Comparison of ENCODE assay signal across 8 mouse cellular contexts in the genomic region with DNA sequence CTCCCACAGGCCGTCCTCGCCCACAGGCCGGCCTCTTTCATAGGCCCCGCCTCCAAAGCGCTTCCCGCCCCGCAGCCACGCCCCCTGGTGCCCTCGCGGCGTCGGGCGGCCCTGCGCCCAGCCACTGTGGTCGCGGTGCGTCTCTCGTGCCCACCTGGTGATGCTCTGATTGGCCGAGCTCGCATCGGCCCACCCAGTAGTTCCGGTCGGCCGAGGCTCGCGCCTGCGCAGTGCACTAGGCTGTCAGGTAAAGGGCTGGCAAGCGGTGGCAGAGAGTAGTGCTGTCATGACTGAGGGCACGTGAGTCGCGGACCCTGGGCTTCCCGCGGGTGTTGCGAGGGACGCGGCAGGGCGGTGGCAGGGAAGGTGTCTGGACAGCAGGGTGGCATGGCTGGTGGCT. TPM values are rescaled to one million over a fixed set of nuclear protein-coding genes. Genes with fewer than 3 reads are reported as not detected.
DNase-seq lines count a peak whose midpoint lies in the region; ATAC-seq and TF ChIP-seq lines count a peak whose summit lies in the region.

Gene Lss (plus strand): TSS at position 214 of the 400 bp plus-strand sequence.

- peak within 1 kb of the TSS; percentile 77 for H3K4me3 ChIP-seq in embryonic facial prominence, embryonic 14.5 days (ENCODE audit: low read depth, low read length)
- H3K4me3 ChIP-seq in heart, adult 2 months, result peak within 1 kb of the TSS; percentile 68
- H3K4me3 ChIP-seq in limb, embryonic 13.5 days, result peak within 1 kb of the TSS; percentile 68
- H3K4me3 ChIP-seq in midbrain, embryonic 16.5 days (ENCODE audit: low read depth, low read length), result peak within 1 kb of the TSS; percentile 79

- H3K4me2 ChIP-seq in embryonic facial prominence, embryonic 14.5 days (ENCODE audit: low read depth, low read length), result peak within 1 kb of the TSS; percentile 90
- peak within 1 kb of the TSS; percentile 93 for H3K4me2 ChIP-seq in limb, embryonic 13.5 days (replicated peaks)
- H3K4me2 ChIP-seq in midbrain, embryonic 16.5 days (ENCODE audit: low read length), result peak within 1 kb of the TSS; percentile 86

- DNase-seq in 3T3-L1 (ENCODE audit: low read depth, low spot score), result peak; percentile 93
- DNase-seq in adrenal gland, postnatal 4 days (ENCODE audit: low spot score in 2 of 2), result peak; percentile 90 to 92
- DNase-seq in embryonic facial prominence, embryonic 14.5 days (ENCODE audit: low spot score), result peak; percentile 98
- peak; percentile 93 to 96 for DNase-seq in heart, adult 2 months
- peak; percentile 97 to 98 for DNase-seq in kidney, adult 8-10 months
- peak; percentile 87 to 95 for DNase-seq in spleen, postnatal 10 days (ENCODE audit: low spot score in 2 of 2)

- peaks cover 30% of the 10 kb centered on the region for H3K36me3 ChIP-seq in embryonic facial prominence, embryonic 14.5 days (ENCODE audit: control insufficient read depth, insufficient read depth, low read length)
- H3K36me3 ChIP-seq in heart, adult 2 months (ENCODE audit: control insufficient read depth, insufficient read depth, low read length), result no peaks in the 10 kb centered on the region
- peaks cover 32% of the 10 kb centered on the region for H3K36me3 ChIP-seq in limb, embryonic 13.5 days
- peaks cover 9% of the 10 kb centered on the region for H3K36me3 ChIP-seq in midbrain, embryonic 16.5 days (ENCODE audit: control insufficient read depth, insufficient read depth, low read length)

- no peaks in the 10 kb centered on the region for H3K9me3 ChIP-seq in embryonic facial prominence, embryonic 14.5 days (ENCODE audit: control insufficient read depth, low read length)
- no peaks in the 10 kb centered on the region for H3K9me3 ChIP-seq in limb, embryonic 13.5 days
- no peaks in the 10 kb centered on the region for H3K9me3 ChIP-seq in midbrain, embryonic 16.5 days (replicated peaks; ENCODE audit: control insufficient read depth, low read length, poor library complexity, severe bottlenecking)

- H3K79me2 ChIP-seq in heart, adult 2 months (replicated peaks; ENCODE audit: control insufficient read depth, insufficient read depth, low read length), result no peaks in the 10 kb centered on the region

- peak; percentile 56 for TF ChIP-seq CTCF in heart, adult 2 months (IDR thresholded peaks at IDR 0.05)

- H3K9ac ChIP-seq in embryonic facial prominence, embryonic 14.5 days (ENCODE audit: low read depth, low read length), result peak within 1 kb of the TSS; percentile 76
- peak within 1 kb of the TSS; percentile 75 for H3K9ac ChIP-seq in heart, adult 2 months (ENCODE audit: low read depth, low read length)
- H3K9ac ChIP-seq in limb, embryonic 13.5 days, result peak within 1 kb of the TSS; percentile 79
- H3K9ac ChIP-seq in midbrain, embryonic 16.5 days (ENCODE audit: low read depth, low read length), result peak within 1 kb of the TSS; percentile 83

- H3K27ac ChIP-seq in embryonic facial prominence, embryonic 14.5 days (replicated peaks; ENCODE audit: low read depth, low read length), result peak within 1 kb of the TSS; percentile 50
- H3K27ac ChIP-seq in heart, adult 2 months, result peak within 1 kb of the TSS; percentile 56
- H3K27ac ChIP-seq in limb, embryonic 13.5 days, result peak within 1 kb of the TSS; percentile 76; the same call in 1 of the 2 replicates
- peak within 1 kb of the TSS; percentile 86 for H3K27ac ChIP-seq in midbrain, embryonic 16.5 days (ENCODE audit: low read length)

- peak; percentile 100 for ATAC-seq in embryonic facial prominence, embryonic 14.5 days (ENCODE audit: low read depth)
- ATAC-seq in limb, embryonic 13.5 days (ENCODE audit: low FRiP score, low read depth), result peak; percentile 99
- peak; percentile 100 for ATAC-seq in midbrain, embryonic 16.5 days

- H3K27me3 ChIP-seq in embryonic facial prominence, embryonic 14.5 days (replicated peaks; ENCODE audit: control insufficient read depth, insufficient read depth, low read length), result no peaks in the 10 kb centered on the region
- no peaks in the 10 kb centered on the region for H3K27me3 ChIP-seq in heart, adult 2 months (ENCODE audit: control insufficient read depth, insufficient read depth, low read length)
- no peaks in the 10 kb centered on the region for H3K27me3 ChIP-seq in limb, embryonic 13.5 days
- H3K27me3 ChIP-seq in midbrain, embryonic 16.5 days (ENCODE audit: control insufficient read depth, insufficient read depth, low read depth, low read length), result no peaks in the 10 kb centered on the region

- TF ChIP-seq POLR2A in heart, adult 2 months (IDR thresholded peaks at IDR 0.05; ENCODE audit: insufficient read depth, low read depth, low read length), result 0 out of 2 replicates have a peak, but pooled peaks have one; percentile 33

- no peak for TF ChIP-seq EP300 in heart, adult 2 months (IDR thresholded peaks at IDR 0.05; ENCODE audit: insufficient read depth, low read depth, low read length)

- under 1% methylated on average over 20 of the region's 37 CpGs for WGBS in embryonic facial prominence, embryonic 14.5 days
- under 1% methylated on average over 37 of the region's 37 CpGs for WGBS in heart, adult 2 months
- under 1% methylated on average over 37 of the region's 37 CpGs for WGBS in limb, embryonic 13.5 days
- under 1% methylated on average over 36 of the region's 37 CpGs for WGBS in midbrain, embryonic 16.5 days

- intact Hi-C loops in heart, adult 2 months (cut with DNase I), result loop anchor here (5.0 kb wide), 1 partner anchor 64 kb away; the partner anchor contains the start of genes Mcm3ap and Ybey

- no peaks in the 10 kb centered on the region for H3K4me1 ChIP-seq in embryonic facial prominence, embryonic 14.5 days (ENCODE audit: control insufficient read depth, insufficient read depth, low read length)
- H3K4me1 ChIP-seq in heart, adult 2 months (ENCODE audit: control insufficient read depth, insufficient read depth, low read length), result peaks cover 5% of the 10 kb centered on the region
- H3K4me1 ChIP-seq in limb, embryonic 13.5 days, result peaks cover 15% of the 10 kb centered on the region
- H3K4me1 ChIP-seq in midbrain, embryonic 16.5 days (ENCODE audit: control insufficient read depth, insufficient read depth, low read length), result peaks cover 29% of the 10 kb centered on the region

RNA-seq across cellular contexts. Expression of gene Lss, which starts in this region (rescaled TPM):
- total RNA-seq in adrenal gland, postnatal 4 days (2021), result 10 to 100 TPM; 20.8 to 26.6 TPM
- 19.2 and 27.9 TPM in 2 replicates for polyA plus RNA-seq in embryonic facial prominence, embryonic 14.5 days (2014; fragmentation: Nextera tagmentation; extraction: Ambion mirVana)
- 1 to 10 TPM; 6.6 to 7.5 TPM for total RNA-seq in heart, adult 2 months (2021)
- 4.7 and 6.1 TPM in 2 replicates for polyA plus RNA-seq in heart, adult 2 months (2012; rRNA removed)
- 25.6 and 27.6 TPM in 2 replicates for polyA plus RNA-seq in limb, embryonic 13.5 days (2015; fragmentation: Nextera tagmentation; extraction: Ambion mirVana)
- polyA plus RNA-seq in midbrain, embryonic 16.5 days (2015; fragmentation: Nextera tagmentation; extraction: Ambion mirVana), result 44.6 and 45.7 TPM in 2 replicates

Comparison
In these comparisons a context has a peak if more than half of its experiments do, and no peak if none do; other contexts are left out.
1. Peak in every context shown above with its lines: DNase-seq, ATAC-seq, H3K4me3 ChIP-seq and H3K27ac ChIP-seq.